Mouse (Mus musculus) heart, adult 10 weeks (tissue): ENCODE results near the gene Mgat4c. TPM values are rescaled to one million over a fixed set of nuclear protein-coding genes. Genes with fewer than 3 reads are reported as not detected.

Experiments used
- polyA plus RNA-seq: library from polyadenylated mRNA; stranded (reverse); fragments of 350-450 nt; fragmentation: Illumina TruSeq; extraction: RNeasy Lipid Tissue Mini Kit (QIAGEN cat#74804); gene quantifications from one replicate; pipeline ENCODE4 v1.2.3, GENCODE M21; 2014; ENCODE audit warnings: low read depth, low replicate concordance

Mgat4c gene
- polyA plus RNA-seq = not detected

DNA sequence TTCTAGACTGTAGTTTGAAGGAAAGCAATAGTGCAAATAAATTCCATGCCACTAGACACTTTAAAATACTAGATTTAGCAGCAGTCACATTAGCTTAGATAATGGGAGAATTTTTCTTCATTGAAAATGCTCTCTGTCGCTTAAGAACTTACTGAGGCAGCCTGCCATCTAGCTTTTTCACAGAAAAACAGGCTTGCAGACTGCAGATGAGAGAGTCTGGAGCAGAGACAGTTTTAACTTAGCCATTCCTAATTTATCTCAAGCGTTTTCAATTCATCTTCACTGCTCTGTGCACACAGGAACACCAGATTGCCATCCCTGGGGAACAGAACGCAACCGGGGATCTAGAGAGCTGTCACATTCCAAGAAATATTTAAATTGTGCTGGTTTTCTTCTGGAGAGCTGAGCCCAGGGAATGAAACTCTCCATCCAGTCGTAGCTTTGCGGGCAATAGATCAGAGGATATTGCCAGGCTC is at the start of gene Mgat4c:
Gene Mgat4c (plus strand): TSS at position 51 of the 476 bp plus-strand sequence.

